25 mouse cellular contexts compared by ENCODE assay signal in the genomic region with DNA sequence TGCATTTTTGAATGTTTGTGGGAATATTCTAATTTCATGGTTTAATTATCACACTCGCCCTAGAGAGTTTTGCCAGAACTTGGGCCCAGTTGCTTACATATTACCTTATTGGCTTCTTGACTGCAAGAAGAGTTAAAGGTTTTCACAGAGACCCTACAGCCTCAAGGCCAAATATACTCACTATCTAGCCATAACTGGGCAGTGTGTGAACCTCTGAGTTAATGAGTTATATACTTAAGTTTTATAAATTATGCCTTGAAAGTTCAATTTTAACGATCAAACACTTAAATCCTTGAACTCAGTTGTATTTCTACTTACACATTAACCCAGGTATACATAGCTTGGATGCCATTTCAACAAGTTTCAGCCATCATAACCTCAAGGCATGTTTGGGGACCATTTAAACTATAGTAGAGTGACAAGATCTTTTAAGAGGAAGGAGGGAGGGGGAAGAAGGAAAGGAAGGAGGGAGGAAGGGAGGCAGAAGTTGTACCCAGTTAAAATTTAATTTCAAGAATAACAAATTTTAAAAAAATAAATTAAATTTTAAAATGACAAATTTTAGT. TPM values are rescaled to one million over a fixed set of nuclear protein-coding genes. Genes with fewer than 3 reads are reported as not detected.
A peak's percentile ranks its signal among the peaks of the same experiment; 100 is the strongest.
DNase-seq lines count a peak whose midpoint lies in the region; ATAC-seq and TF ChIP-seq lines count a peak whose summit lies in the region.
"Had no signal": no experiment of that assay in that cellular context is flagged by ENCODE, and none has a peak within 500 bp of the region (broad histone marks: within the 10 kb centered on the region; RNA-seq: fewer than 3 reads in every experiment).

No protein-coding gene starts in this region.

- no peak overlapping the region for H3K9ac ChIP-seq in kidney, embryonic 15.5 days
- H3K9ac ChIP-seq in kidney, embryonic 14.5 days (ENCODE audit: low read depth, low read length): no peak overlapping the region
- H3K9ac ChIP-seq: embryonic facial prominence, embryonic 13.5 days; embryonic facial prominence, embryonic 15.5 days; forebrain, embryonic 12.5 days had no signal

- ATAC-seq in kidney, embryonic 15.5 days (replicated peaks; ENCODE audit: low FRiP score): peak; percentile 77
- ATAC-seq in kidney, embryonic 14.5 days (ENCODE audit: low FRiP score, low TSS enrichment): no peak
- ATAC-seq: forebrain, embryonic 14.5 days had no signal

- no peak overlapping the region for H3K27ac ChIP-seq in kidney, adult 2 months (ENCODE audit: insufficient read depth, low read depth, low read length)
- no peak overlapping the region for H3K27ac ChIP-seq in kidney, embryonic 15.5 days
- H3K27ac ChIP-seq in kidney, embryonic 14.5 days (ENCODE audit: low read depth, low read length): no peak overlapping the region
- H3K27ac ChIP-seq: embryonic facial prominence, embryonic 13.5 days; embryonic facial prominence, embryonic 15.5 days; forebrain, embryonic 10.5 days; forebrain, embryonic 12.5 days had no signal

- H3K9me3 ChIP-seq in kidney, embryonic 15.5 days (replicated peaks): no peaks in the 10 kb centered on the region
- H3K9me3 ChIP-seq in kidney, embryonic 14.5 days (ENCODE audit: control insufficient read depth, low read length): no peaks in the 10 kb centered on the region
- H3K9me3 ChIP-seq: embryonic facial prominence, embryonic 13.5 days; embryonic facial prominence, embryonic 15.5 days; forebrain, embryonic 10.5 days; forebrain, embryonic 12.5 days had no signal

- no peak for TF ChIP-seq POLR2A in kidney, adult 2 months (IDR thresholded peaks at IDR 0.05; ENCODE audit: low read depth, low read length)

- no peak for TF ChIP-seq CTCF in kidney, adult 2 months (conservative IDR thresholded peaks at IDR 0.05; ENCODE audit: insufficient read depth, insufficient read length, low read depth, low read length)

- H3K4me3 ChIP-seq in kidney, adult 2 months (ENCODE audit: insufficient read depth, low read depth, low read length): no peak overlapping the region
- H3K4me3 ChIP-seq in kidney, embryonic 15.5 days (replicated peaks): no peak overlapping the region
- no peak overlapping the region for H3K4me3 ChIP-seq in kidney, embryonic 14.5 days (ENCODE audit: low read length)
- H3K4me3 ChIP-seq: embryonic facial prominence, embryonic 13.5 days; embryonic facial prominence, embryonic 15.5 days; erythroblast, embryonic 14.5 days; forebrain, embryonic 10.5 days; forebrain, embryonic 12.5 days had no signal

- H3K4me1 ChIP-seq in kidney, adult 2 months (ENCODE audit: control insufficient read depth, insufficient read depth, low read length): peaks cover 3% of the 10 kb centered on the region; the same call in 1 of the 2 replicates
- H3K4me1 ChIP-seq in kidney, embryonic 15.5 days: peaks cover 49% of the 10 kb centered on the region
- H3K4me1 ChIP-seq in kidney, embryonic 14.5 days (ENCODE audit: control insufficient read depth, insufficient read depth, low read length): peaks cover 32% of the 10 kb centered on the region

- no peaks in the 10 kb centered on the region for H3K36me3 ChIP-seq in kidney, adult 2 months (ENCODE audit: control insufficient read depth, insufficient read depth, low read length)
- no peaks in the 10 kb centered on the region for H3K36me3 ChIP-seq in kidney, embryonic 15.5 days
- no peaks in the 10 kb centered on the region for H3K36me3 ChIP-seq in kidney, embryonic 14.5 days (ENCODE audit: control insufficient read depth, insufficient read depth, low read length)
- H3K36me3 ChIP-seq: embryonic facial prominence, embryonic 13.5 days; embryonic facial prominence, embryonic 15.5 days; forebrain, embryonic 10.5 days; forebrain, embryonic 12.5 days had no signal

- WGBS in kidney, adult 2 months: 43% methylated on average over 2 of the region's 2 CpGs
- 73% methylated on average over 2 of the region's 2 CpGs for WGBS in kidney, embryonic 15.5 days
- 69% methylated on average over 2 of the region's 2 CpGs for WGBS in kidney, embryonic 14.5 days

- H3K27me3 ChIP-seq in kidney, adult 2 months (replicated peaks; ENCODE audit: control insufficient read depth, insufficient read depth, low read length): no peaks in the 10 kb centered on the region
- no peaks in the 10 kb centered on the region for H3K27me3 ChIP-seq in kidney, embryonic 15.5 days
- H3K27me3 ChIP-seq in kidney, embryonic 14.5 days (ENCODE audit: control insufficient read depth, insufficient read depth, low read length): no peaks in the 10 kb centered on the region
- H3K27me3 ChIP-seq: embryonic facial prominence, embryonic 13.5 days; embryonic facial prominence, embryonic 15.5 days; forebrain, embryonic 12.5 days had no signal

- H3K4me2 ChIP-seq in kidney, embryonic 15.5 days: no peak overlapping the region
- H3K4me2 ChIP-seq in kidney, embryonic 14.5 days (replicated peaks; ENCODE audit: low read depth, low read length): no peak overlapping the region
- H3K4me2 ChIP-seq: embryonic facial prominence, embryonic 13.5 days; embryonic facial prominence, embryonic 15.5 days; forebrain, embryonic 12.5 days had no signal

- peak; percentile 72 for DNase-seq in kidney, adult 2 months
- no peak for DNase-seq in kidney, adult 18-20 months
- DNase-seq in kidney, postnatal 25 days: no peak
- peak; percentile 33 for DNase-seq in kidney, postnatal 14 days
- DNase-seq: adrenal gland, adult 2 months; adrenal gland, postnatal 10 days; adrenal gland, postnatal 25 days; cerebellum, adult 11 months; cerebellum, adult 18-20 months; cerebellum, adult 8-10 months; cerebellum, adult 9-11 months; cerebellum, postnatal 14 days; cerebellum, postnatal 36 days; embryo, embryonic 11 days had no signal

RNA-seq across cellular contexts. Expression of a gene that starts 52.5 kb away (rescaled TPM):
- polyA plus RNA-seq in kidney, adult 2 months (2012; rRNA removed): not detected in 2 replicates
- polyA plus RNA-seq in kidney, embryonic 15.5 days (2015; fragmentation: Nextera tagmentation; extraction: Ambion mirVana): not detected in 2 replicates
- not detected in 2 replicates for polyA plus RNA-seq in kidney, embryonic 14.5 days (2014; fragmentation: Nextera tagmentation; extraction: Ambion mirVana)
- polyA plus RNA-seq: adrenal gland, adult 2 months; brain, embryonic 14.5 days; C2C12; embryonic facial prominence, embryonic 11.5 days; embryonic facial prominence, embryonic 13.5 days; embryonic facial prominence, embryonic 15.5 days; erythroblast, embryonic 14.5 days; forebrain, embryonic 10.5 days; forebrain, embryonic 12.5 days; forebrain, embryonic 14.5 days had no signal

Comparison
In these comparisons a context has a peak if more than half of its experiments do, and no peak if none do; other contexts are left out.
1. DNase-seq: peak in kidney, adult 2 months (single experiment) and kidney, postnatal 14 days (single experiment); none in kidney, adult 18-20 months (single experiment) and kidney, postnatal 25 days (0 of 2).